Comparison of ENCODE assay signal across 7 mouse cellular contexts in the genomic region with DNA sequence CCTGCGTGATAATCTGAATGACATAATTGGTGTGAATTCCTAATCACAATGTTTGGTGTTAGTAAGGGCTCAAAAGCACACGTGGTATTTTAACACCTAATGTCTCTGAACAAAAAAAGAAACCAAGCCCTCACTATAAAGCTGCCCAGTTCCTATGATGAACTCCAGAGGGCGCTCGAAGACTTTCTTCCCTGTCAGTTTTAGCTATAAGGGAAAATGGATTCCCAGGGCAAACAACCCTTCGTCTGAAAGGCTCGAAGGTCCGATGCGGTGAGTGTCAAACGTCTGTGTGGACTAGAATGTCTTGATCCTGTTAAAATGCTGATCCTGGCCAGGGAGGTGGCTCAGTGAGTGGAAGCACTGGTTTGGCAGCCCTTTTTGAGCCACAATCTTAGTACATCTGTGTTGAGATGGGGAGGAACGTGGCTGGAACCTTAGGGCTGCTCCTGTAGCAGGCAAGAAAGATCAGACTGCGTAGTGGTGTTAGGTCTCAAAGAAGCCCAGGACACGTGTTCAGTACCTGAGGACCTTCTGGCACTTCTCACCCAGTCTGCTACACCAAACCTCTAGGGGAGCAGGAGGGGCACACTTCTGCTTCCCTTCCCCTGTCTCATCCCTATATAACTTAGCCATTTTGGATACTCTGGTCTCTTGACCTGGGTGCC.
A peak's percentile ranks its signal among the peaks of the same experiment; 100 is the strongest.
DNase-seq lines count a peak whose midpoint lies in the region; ATAC-seq lines count a peak whose summit lies in the region.

No protein-coding gene starts in this region.

- peak; percentile 77 to 95 for DNase-seq in adrenal gland, adult (ENCODE audit: inconsistent age in 2 of 2, low spot score in 1 of 2)
- DNase-seq in embryo, embryonic 10 days (ENCODE audit: low spot score): peak; percentile 70
- DNase-seq in gastrocnemius, postnatal 4 days (ENCODE audit: low spot score in 2 of 2): peak; percentile 20 to 69
- DNase-seq in left cerebral cortex, postnatal 36 days (ENCODE audit: low spot score in 2 of 2): peak; percentile 70 to 83
- peak; percentile 71 for DNase-seq in midbrain, embryonic 10.5 days (ENCODE audit: low spot score)
- DNase-seq in right cerebral cortex, postnatal 4 days: peak; percentile 79

- peak overlapping the region; percentile 25 for H3K4me3 ChIP-seq in intestine, embryonic 16.5 days (ENCODE audit: low read length)
- H3K4me3 ChIP-seq in midbrain, embryonic 10.5 days: peak overlapping the region; percentile 38

- ATAC-seq in intestine, embryonic 16.5 days: peak; percentile 77

- no peaks in the 10 kb centered on the region for H3K9me3 ChIP-seq in intestine, embryonic 16.5 days (ENCODE audit: control insufficient read depth, low read length)
- no peaks in the 10 kb centered on the region for H3K9me3 ChIP-seq in midbrain, embryonic 10.5 days (replicated peaks)

- no peaks in the 10 kb centered on the region for H3K36me3 ChIP-seq in intestine, embryonic 16.5 days (ENCODE audit: control insufficient read depth, insufficient read depth, low read length)
- H3K36me3 ChIP-seq in midbrain, embryonic 10.5 days: no peaks in the 10 kb centered on the region

- H3K27ac ChIP-seq in intestine, embryonic 16.5 days (ENCODE audit: low read length): no peak overlapping the region
- peak overlapping the region; percentile 76 for H3K27ac ChIP-seq in midbrain, embryonic 10.5 days (replicated peaks)

- H3K9ac ChIP-seq in intestine, embryonic 16.5 days (ENCODE audit: low read depth, low read length): peak overlapping the region; percentile 68

- intact Hi-C loops in left cerebral cortex, postnatal 36 days (cut with DNase I): loop anchor here (1.0 to 5.0 kb wide), 2 partner anchors 283 to 536 kb away; no protein-coding TSS in a partner anchor

- H3K27me3 ChIP-seq in intestine, embryonic 16.5 days (replicated peaks; ENCODE audit: control insufficient read depth, insufficient read depth, low read length): no peaks in the 10 kb centered on the region
- peaks cover 19% of the 10 kb centered on the region for H3K27me3 ChIP-seq in midbrain, embryonic 10.5 days (ENCODE audit: low read depth, poor library complexity, severe bottlenecking)

- WGBS in intestine, embryonic 16.5 days: 13% methylated on average over 12 of the region's 12 CpGs
- WGBS in midbrain, embryonic 10.5 days: 20% methylated on average over 12 of the region's 12 CpGs

- H3K4me2 ChIP-seq in intestine, embryonic 16.5 days (ENCODE audit: low read depth, low read length): peak overlapping the region; percentile 56

- H3K4me1 ChIP-seq in intestine, embryonic 16.5 days (ENCODE audit: control insufficient read depth, insufficient read depth, low read length): peaks cover 7% of the 10 kb centered on the region; the same call in 1 of the 2 replicates
- peaks cover 13% of the 10 kb centered on the region for H3K4me1 ChIP-seq in midbrain, embryonic 10.5 days
